Mouse (Mus musculus): ENCODE results near the gene Btg4. TPM values are rescaled to one million over a fixed set of nuclear protein-coding genes. Genes with fewer than 3 reads are reported as not detected.

The Btg4 gene
- polyA plus RNA-seq, 1 experiment from 2014 or later = not detected

DNA sequence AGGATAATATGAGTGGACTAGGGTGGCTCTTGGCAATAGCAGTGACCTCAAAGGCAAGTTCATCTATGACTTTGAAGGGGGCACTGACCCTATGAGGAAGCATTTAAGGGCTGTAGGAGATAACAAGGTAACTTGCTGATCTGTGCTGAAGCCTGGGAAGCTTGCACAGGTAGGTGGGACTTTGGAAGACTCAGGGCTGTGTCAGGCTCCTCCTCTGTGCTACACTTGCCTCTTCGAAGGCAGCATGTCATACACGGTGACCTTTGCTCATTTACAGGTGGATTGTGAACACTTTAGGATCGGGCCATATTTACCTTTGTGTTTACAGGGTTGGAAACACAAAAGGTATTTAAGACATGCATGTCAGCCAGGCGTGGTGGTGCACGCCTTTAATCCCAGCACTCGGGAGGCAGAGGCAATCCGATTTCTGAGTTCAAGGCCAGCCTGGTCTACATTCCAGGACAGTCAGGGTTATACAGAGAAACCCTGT, 19.2 kb upstream of the Btg4 start:
- 84% methylated on average over 7 of the region's 7 CpGs for WGBS

DNA sequence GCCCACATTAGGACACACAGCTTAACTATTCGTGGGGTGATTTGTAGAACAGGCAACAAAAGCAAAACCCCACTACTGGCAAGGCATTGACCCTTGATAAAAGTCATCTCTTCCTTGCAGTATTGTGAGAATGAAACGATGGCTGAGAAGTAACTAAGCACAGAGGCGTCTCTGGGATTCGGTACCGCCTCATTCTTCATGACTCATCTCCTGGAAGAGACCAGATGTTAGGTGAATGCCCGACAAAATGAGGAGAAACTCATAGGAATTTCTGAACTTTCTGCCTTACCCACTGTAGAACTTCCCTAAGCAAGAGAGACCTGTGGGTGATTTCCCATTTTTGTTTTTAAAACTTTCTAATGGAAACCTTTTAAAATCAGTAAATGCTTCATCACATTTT, 18.6 kb upstream of the Btg4 start:
- H3K9ac ChIP-seq = no peak overlapping the region
- 62% methylated on average over 6 of the region's 6 CpGs for WGBS
- no peak for ATAC-seq (replicated peaks; ENCODE audit: insufficient number of reproducible peaks, insufficient read depth, low FRiP score, low read depth)
- no peaks in the 10 kb centered on the region for H3K4me1 ChIP-seq (replicated peaks)
- H3K4me3 ChIP-seq = no peak overlapping the region
- no peak overlapping the region for H3K27ac ChIP-seq
- H3K27me3 ChIP-seq = no peaks in the 10 kb centered on the region
- no peaks in the 10 kb centered on the region for H3K9me3 ChIP-seq (replicated peaks)
- no peaks in the 10 kb centered on the region for H3K36me3 ChIP-seq
- no peak overlapping the region for H3K4me2 ChIP-seq

More for the DNA sequence above, 19.2 kb upstream of the Btg4 start:
- no peak for ATAC-seq (replicated peaks; ENCODE audit: insufficient number of reproducible peaks, insufficient read depth, low FRiP score, low read depth)
- no peaks in the 10 kb centered on the region for H3K4me1 ChIP-seq (replicated peaks)
- no peaks in the 10 kb centered on the region for H3K9me3 ChIP-seq (replicated peaks)
- H3K4me2 ChIP-seq = no peak overlapping the region
- H3K27ac ChIP-seq = no peak overlapping the region
- H3K27me3 ChIP-seq = no peaks in the 10 kb centered on the region
- H3K9ac ChIP-seq = no peak overlapping the region
- H3K36me3 ChIP-seq = no peaks in the 10 kb centered on the region
- H3K4me3 ChIP-seq = no peak overlapping the region

DNA sequence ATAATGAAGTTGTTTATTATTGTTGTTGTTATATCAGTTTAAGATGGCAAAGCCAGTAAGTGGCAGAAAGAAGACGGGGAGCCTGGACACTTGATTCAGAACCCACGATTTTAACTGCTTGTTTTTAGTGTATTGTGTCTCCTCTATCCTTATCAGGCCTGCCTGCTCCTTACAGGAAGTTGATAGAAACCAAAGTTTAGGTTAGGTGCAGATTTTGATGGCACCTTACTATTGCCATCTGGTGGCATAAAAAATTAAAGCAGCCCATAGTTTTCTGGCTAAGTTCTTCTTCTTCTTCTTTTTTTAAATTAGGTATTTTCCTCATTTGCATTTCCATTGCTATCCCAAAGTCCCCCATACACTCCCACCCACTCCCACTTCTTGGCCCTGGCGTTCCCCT, 8.5 kb upstream of the Btg4 start:
- 33% methylated on average over 3 of the region's 3 CpGs for WGBS
- no peak overlapping the region for H3K4me2 ChIP-seq
- no peak overlapping the region for H3K27ac ChIP-seq
- no peaks in the 10 kb centered on the region for H3K4me1 ChIP-seq (replicated peaks)
- no peak overlapping the region for H3K9ac ChIP-seq
- no peak for ATAC-seq (replicated peaks; ENCODE audit: insufficient number of reproducible peaks, insufficient read depth, low FRiP score, low read depth)
- no peaks in the 10 kb centered on the region for H3K27me3 ChIP-seq
- no peaks in the 10 kb centered on the region for H3K9me3 ChIP-seq (replicated peaks)
- no peaks in the 10 kb centered on the region for H3K36me3 ChIP-seq
- no peak overlapping the region for H3K4me3 ChIP-seq

DNA sequence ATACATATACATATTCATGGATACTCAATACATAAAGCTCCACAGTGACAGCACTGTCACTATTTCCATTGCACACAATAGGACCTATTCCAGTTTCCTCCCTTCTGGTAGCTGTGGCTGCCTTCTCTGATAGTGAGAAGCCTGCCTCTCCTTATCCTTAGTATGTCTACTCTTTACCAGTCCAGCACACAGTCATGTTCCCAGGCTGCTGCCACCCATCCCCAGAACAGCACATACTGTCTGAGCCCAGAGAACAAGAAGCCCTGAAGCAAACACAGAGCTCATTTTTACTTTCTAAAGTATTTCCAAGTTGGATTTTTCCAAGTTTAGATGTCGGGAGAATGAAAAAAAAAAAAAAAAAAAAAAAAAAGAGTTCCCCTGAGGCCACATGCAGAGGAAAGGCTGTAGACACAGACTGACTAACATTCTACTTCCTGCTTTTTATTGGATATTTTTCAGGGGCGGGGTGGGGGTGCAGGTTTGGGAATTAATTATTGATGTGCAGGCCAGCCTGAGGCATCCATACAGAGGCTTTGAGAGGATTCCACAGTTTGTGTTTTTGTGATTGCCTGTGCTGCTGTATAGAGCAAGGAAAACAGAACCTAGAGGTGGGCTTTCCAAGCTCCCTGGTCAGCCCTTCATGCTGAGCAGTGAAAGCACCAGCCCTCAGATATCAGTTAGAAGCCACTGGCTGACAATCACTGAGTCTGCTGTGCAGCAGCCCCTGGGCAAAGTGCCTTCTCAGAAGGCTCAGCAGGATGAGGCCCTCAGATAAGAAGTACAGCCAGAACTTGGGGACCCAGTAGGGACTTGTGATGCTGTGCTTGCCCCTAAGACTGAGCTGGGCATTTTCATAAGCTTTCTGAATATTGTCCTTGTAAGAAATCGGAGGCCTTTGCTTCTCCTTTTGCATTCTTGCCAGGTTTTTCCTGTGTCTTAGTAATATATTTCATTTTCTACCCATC, 4.1 kb upstream of the Btg4 start:
- Histone ChIP-seq H3K9me3 (replicated peaks) (no peaks in the 10 kb centered on the region), H3K27ac (no peak overlapping the region), H3K36me3 (no peaks in the 10 kb centered on the region), H3K4me3 (no peak overlapping the region), H3K9ac (no peak overlapping the region), H3K4me2 (no peak overlapping the region), H3K4me1 (replicated peaks) (no peaks in the 10 kb centered on the region), H3K27me3 (no peaks in the 10 kb centered on the region)
- 66% methylated on average over 3 of the region's 3 CpGs for WGBS
- no peak for ATAC-seq (replicated peaks; ENCODE audit: insufficient number of reproducible peaks, insufficient read depth, low FRiP score, low read depth)

DNA sequence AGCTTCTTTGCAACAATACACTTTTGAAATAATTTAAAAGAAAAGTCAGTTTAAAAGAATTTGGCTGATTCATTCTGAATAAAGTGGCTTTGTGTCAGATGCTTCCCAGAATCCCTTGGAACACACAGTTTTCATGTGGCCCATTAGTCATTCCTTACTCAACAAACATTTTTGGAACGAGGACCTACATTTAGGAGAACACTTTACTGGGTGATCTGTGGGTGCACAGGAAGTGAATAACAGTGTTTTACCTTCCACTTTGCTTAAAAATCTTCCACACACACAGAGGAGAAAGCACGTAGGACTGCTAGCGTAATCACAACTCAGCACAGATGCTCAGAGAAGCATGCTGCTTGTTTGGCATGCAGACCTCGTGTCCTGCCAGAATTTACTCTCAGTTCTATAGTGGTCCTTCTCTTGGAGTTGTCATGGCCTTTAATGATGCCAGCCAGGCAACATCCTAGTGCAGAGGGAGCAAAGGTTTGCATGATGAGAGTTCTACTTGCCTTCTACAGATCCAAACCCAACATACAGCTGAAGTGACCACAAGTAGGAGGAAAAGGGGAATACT, 1.7 kb upstream of the Btg4 start:
- no peak overlapping the region for H3K9ac ChIP-seq
- H3K4me3 ChIP-seq = no peak overlapping the region
- no peaks in the 10 kb centered on the region for H3K27me3 ChIP-seq
- 55% methylated on average over 4 of the region's 4 CpGs for WGBS
- H3K27ac ChIP-seq = no peak overlapping the region
- H3K36me3 ChIP-seq = 0 out of 2 replicates have a peak, but pooled peaks cover 6% of the 10 kb centered on the region
- H3K9me3 ChIP-seq (replicated peaks) = no peaks in the 10 kb centered on the region
- no peaks in the 10 kb centered on the region for H3K4me1 ChIP-seq (replicated peaks)
- no peak overlapping the region for H3K4me2 ChIP-seq
- ATAC-seq (replicated peaks; ENCODE audit: insufficient number of reproducible peaks, insufficient read depth, low FRiP score, low read depth) = no peak

DNA sequence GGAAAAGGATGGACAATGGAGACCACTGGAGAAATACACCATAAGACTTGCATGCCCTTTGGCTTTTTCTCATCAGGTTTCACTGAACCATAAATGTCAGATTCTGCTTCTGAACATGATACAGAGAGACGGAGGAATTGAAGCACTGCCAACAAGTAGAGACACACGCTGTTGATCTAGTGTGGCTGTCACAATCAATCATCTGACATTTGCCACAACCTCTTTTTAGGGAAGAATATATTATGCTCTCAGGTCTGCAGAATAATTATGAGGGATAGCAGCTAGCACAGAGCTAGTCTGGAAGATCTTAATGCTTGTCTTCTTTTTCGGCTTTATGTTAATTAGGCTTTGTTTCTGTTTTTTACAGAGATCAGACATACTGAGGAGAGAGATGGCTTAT, 7.5 kb downstream of the Btg4 start:
- Histone ChIP-seq H3K9ac (no peak overlapping the region), H3K27ac (no peak overlapping the region), H3K9me3 (replicated peaks) (no peaks in the 10 kb centered on the region), H3K27me3 (0 out of 2 replicates have a peak, but pooled peaks cover 3% of the 10 kb centered on the region), H3K4me1 (replicated peaks) (peaks cover 8% of the 10 kb centered on the region), H3K4me2 (no peak overlapping the region), H3K36me3 (no peaks in the 10 kb centered on the region; the same call in 1 of the 2 replicates), H3K4me3 (no peak overlapping the region)
- 53% methylated on average over 3 of the region's 3 CpGs for WGBS
- no peak for ATAC-seq (replicated peaks; ENCODE audit: insufficient number of reproducible peaks, insufficient read depth, low FRiP score, low read depth)

DNA sequence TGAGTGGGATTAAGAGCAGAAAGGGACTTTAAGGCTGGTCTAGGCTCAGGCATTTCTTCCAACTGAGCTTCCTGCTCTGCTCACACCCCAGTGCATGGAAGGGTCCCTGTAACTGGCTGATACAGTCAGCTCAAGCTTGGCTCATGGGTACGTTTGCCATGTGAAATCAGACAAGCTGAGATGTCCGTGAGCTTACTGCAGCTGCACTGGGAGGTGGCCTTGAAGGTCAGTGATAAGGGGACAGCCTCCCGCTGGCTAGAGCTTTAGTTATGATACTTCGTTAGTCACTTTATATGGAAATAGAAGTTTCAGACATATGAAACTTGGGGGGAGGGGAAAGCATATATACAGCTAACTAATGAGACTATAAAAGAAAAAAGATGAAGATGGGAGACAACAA, 10.1 kb downstream of the Btg4 start:
- 30% methylated on average over 4 of the region's 4 CpGs for WGBS
- ATAC-seq (replicated peaks; ENCODE audit: insufficient number of reproducible peaks, insufficient read depth, low FRiP score, low read depth) = no peak
- Histone ChIP-seq H3K4me2 (no peak overlapping the region), H3K27ac (no peak overlapping the region), H3K36me3 (no peaks in the 10 kb centered on the region; the same call in 1 of the 2 replicates), H3K4me1 (replicated peaks) (peaks cover 13% of the 10 kb centered on the region), H3K9me3 (replicated peaks) (no peaks in the 10 kb centered on the region), H3K9ac (no peak overlapping the region), H3K4me3 (no peak overlapping the region), H3K27me3 (0 out of 2 replicates have a peak, but pooled peaks cover 3% of the 10 kb centered on the region)

DNA sequence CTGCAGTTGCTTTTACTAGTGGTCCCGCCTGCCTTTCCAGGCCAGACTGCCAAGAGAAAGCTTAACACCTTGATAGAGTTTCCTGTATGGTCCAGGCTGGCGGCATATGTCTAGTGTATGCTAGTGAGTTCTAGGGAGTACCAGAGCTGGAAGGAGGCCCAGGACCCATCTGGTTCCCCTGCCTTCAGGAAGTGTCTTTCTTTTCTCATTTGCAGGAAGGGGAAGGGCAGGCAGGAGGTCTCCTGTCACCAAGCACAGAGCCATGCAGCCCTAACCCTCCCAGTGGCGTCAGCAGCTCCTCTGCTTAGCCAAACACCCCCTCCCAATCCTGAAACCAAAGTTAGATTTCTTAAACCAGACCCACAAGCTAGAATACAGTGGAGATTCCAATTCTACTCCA, 15.1 kb downstream of the Btg4 start:
- no peaks in the 10 kb centered on the region for H3K9me3 ChIP-seq (replicated peaks)
- H3K4me3 ChIP-seq = peak overlapping the region; percentile 54
- peak; percentile 71 for ATAC-seq (replicated peaks; ENCODE audit: insufficient number of reproducible peaks, insufficient read depth, low FRiP score, low read depth)
- 0 out of 2 replicates have a peak, but pooled peaks cover 3% of the 10 kb centered on the region for H3K27me3 ChIP-seq
- no peaks in the 10 kb centered on the region for H3K36me3 ChIP-seq
- no peak overlapping the region for H3K9ac ChIP-seq
- 28% methylated on average over 3 of the region's 3 CpGs for WGBS
- peak overlapping the region; percentile 70 for H3K27ac ChIP-seq
- peaks cover 19% of the 10 kb centered on the region for H3K4me1 ChIP-seq (replicated peaks)
- peak overlapping the region; percentile 89 for H3K4me2 ChIP-seq

DNA sequence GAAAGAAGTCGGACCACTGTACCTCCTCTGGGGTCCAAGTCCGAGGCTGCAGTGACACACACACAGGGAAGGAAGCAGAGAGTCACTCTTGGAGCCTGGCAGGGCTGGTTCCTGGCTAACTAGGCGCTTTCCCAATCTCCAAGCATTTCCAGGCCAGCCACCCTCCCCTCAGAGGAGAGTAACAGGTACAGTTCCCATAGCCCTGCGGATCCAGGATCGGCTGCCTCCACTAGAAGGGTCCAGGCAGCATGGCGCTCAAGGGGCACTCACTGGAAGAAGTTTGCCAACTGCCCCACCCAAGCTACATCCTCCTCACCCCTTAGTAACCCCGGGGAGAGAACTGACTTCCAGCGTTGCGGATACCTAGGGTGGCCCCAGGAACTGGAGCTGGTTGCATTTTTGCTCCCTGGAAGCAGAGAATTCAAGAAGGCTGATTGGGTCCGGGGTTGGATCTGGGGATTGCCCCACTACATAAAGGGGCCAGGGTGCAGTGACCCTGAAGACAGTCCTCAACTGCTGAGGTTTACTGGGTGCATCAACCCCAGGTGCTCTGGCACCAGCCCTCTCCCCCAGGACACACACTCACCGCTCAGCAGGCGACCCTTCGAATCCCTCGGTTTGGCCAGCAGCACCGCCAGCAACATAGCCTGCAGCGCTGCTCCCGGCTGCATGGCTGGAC, 15.7 kb downstream of the Btg4 start:
- Histone ChIP-seq H3K36me3 (no peaks in the 10 kb centered on the region), H3K27me3 (0 out of 2 replicates have a peak, but pooled peaks cover 3% of the 10 kb centered on the region), H3K4me3 (peak overlapping the region; percentile 54), H3K9me3 (replicated peaks) (no peaks in the 10 kb centered on the region), H3K4me2 (peak overlapping the region; percentile 89), H3K9ac (peak overlapping the region; percentile 56), H3K4me1 (replicated peaks) (peaks cover 19% of the 10 kb centered on the region), H3K27ac (peak overlapping the region; percentile 70)
- under 1% methylated on average over 17 of the region's 17 CpGs for WGBS
- peak; percentile 23; the same call in 1 of the 2 replicates for ATAC-seq (replicated peaks; ENCODE audit: insufficient number of reproducible peaks, insufficient read depth, low FRiP score, low read depth)

DNA sequence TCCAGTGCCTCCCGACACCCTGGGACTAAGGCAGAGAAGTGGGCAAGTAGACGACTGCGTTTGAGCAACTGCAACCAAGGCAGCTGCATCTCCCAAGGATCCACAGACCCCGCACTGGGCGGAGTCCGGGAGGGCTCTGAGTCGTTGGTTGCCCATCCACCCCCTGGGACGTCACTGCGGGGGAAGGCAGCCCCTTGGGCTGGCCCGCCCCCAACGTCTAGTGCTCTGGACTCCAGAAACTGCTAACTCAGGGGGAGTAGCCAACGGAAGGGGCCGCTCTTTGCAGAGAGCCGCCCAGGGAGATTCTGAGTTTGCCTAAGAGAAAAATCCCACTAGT, 16.2 kb downstream of the Btg4 start, which contains the start of gene Layn:
Gene Layn (minus strand): TSS at position 116 of the 337 bp plus-strand sequence.
- under 1% methylated on average over 14 of the region's 14 CpGs for WGBS
- no peaks in the 10 kb centered on the region for H3K36me3 ChIP-seq
- 0 out of 2 replicates have a peak, but pooled peaks cover under 1% of the 10 kb centered on the region for H3K27me3 ChIP-seq
- H3K4me3 ChIP-seq = peak within 1 kb of the TSS; percentile 54
- H3K4me2 ChIP-seq = peak within 1 kb of the TSS; percentile 89
- H3K27ac ChIP-seq = peak within 1 kb of the TSS; percentile 70
- no peaks in the 10 kb centered on the region for H3K9me3 ChIP-seq (replicated peaks)
- ATAC-seq (replicated peaks; ENCODE audit: insufficient number of reproducible peaks, insufficient read depth, low FRiP score, low read depth) = peak; percentile 94
- peak within 1 kb of the TSS; percentile 56 for H3K9ac ChIP-seq
- H3K4me1 ChIP-seq (replicated peaks) = peaks cover 19% of the 10 kb centered on the region

DNA sequence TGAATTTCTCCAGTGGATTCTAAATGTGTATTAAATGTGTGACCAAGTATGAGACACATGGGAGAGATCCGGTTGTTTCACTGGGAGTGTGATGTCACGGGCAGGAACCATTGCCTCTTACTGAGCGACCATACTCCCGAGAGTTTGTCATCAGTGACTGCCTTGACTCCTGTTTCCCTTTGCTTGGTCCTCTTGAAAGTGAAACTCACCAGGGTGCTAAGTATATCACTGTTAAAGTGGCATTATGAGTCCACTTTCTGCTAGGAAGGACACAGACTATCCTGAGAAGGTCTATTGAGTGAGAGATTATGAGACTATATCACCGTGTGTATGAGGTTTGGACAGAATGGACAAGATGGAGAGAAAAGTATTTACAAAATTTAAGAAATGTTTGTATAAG, 20.9 kb downstream of the Btg4 start:
- Histone ChIP-seq H3K9ac (no peak overlapping the region), H3K27me3 (no peaks in the 10 kb centered on the region), H3K4me2 (no peak overlapping the region), H3K27ac (no peak overlapping the region), H3K4me1 (replicated peaks) (peaks cover 8% of the 10 kb centered on the region), H3K36me3 (no peaks in the 10 kb centered on the region), H3K9me3 (replicated peaks) (no peaks in the 10 kb centered on the region), H3K4me3 (no peak overlapping the region)
- ATAC-seq (replicated peaks; ENCODE audit: insufficient number of reproducible peaks, insufficient read depth, low FRiP score, low read depth) = no peak
- WGBS = 76% methylated on average over 5 of the region's 5 CpGs
